Mouse (Mus musculus) embryonic facial prominence, embryonic 15.5 days (tissue): ENCODE results near the gene Pnmal2. TPM values are rescaled to one million over a fixed set of nuclear protein-coding genes. Genes with fewer than 3 reads are reported as not detected.

ENCODE experiments used
- ATAC-seq: fragments of 200-750 bp; cut with Nextera tagmentation; 2 replicates; pipeline ENCODE4 v1.8.0; 2017; ENCODE audit warnings: low read depth, moderate TSS enrichment; ENCODE audit not compliant: insufficient number of reproducible peaks, low FRiP score, low TSS enrichment
- H3K27ac ChIP-seq: fragments of 300-500 bp; sonication (generic); replicated peaks from 2 replicates; pipeline ENCODE4 v1.5.1; 2015; ENCODE audit warnings: mild to moderate bottlenecking, inconsistent platforms
- H3K27me3 ChIP-seq: fragments of 300-500 bp; sonication (generic); 2 replicates; pipeline ENCODE4 v1.6.1; 2015; ENCODE audit warnings: inconsistent platforms
- H3K36me3 ChIP-seq: fragments of 300-500 bp; sonication (generic); 2 replicates; pipeline ENCODE4 v1.6.1; 2015; ENCODE audit warnings: mild to moderate bottlenecking, inconsistent platforms
- H3K4me1 ChIP-seq: fragments of 300-500 bp; sonication (generic); 2 replicates; pipeline ENCODE4 v1.6.1; 2015; ENCODE audit warnings: inconsistent platforms
- H3K4me2 ChIP-seq: fragments of 300-500 bp; sonication (generic); replicated peaks from 2 replicates; pipeline ENCODE4 v1.6.1; 2015; ENCODE audit warnings: mild to moderate bottlenecking, inconsistent platforms
- H3K4me3 ChIP-seq: fragments of 300-500 bp; sonication (generic); replicated peaks from 2 replicates; pipeline ENCODE4 v1.5.1; 2015; ENCODE audit warnings: mild to moderate bottlenecking, inconsistent platforms
- H3K9ac ChIP-seq: fragments of 300-500 bp; sonication (generic); 2 replicates; pipeline ENCODE4 v1.6.1; 2015; ENCODE audit warnings: inconsistent platforms
- H3K9me3 ChIP-seq: fragments of 300-500 bp; sonication (generic); replicated peaks from 2 replicates; pipeline ENCODE4 v1.6.1; 2016; ENCODE audit warnings: inconsistent platforms
- WGBS: fragments of 180-500 bp; shearing (Covaris S2); methylation state at CpG from one replicate; pipeline ENCODE4 v1.1.7; 2015; 5-methylcytosine and 5-hydroxymethylcytosine counted together
- polyA plus RNA-seq: library from polyadenylated mRNA; unstranded; fragments of >200 nt; fragmentation: Nextera tagmentation; extraction: Ambion mirVana; gene quantifications from 2 replicates; pipeline ENCODE4 v1.2.1, GENCODE M21; 2015

Gene Pnmal2
- polyA plus RNA-seq, 1 experiment from 2014 or later = 22.4 TPM

- no peaks in the 10 kb centered on the region for H3K36me3 ChIP-seq
- ATAC-seq = no peak
- no peaks in the 10 kb centered on the region for H3K27me3 ChIP-seq
- H3K9me3 ChIP-seq = no peaks in the 10 kb centered on the region
- H3K4me3 ChIP-seq = no peak overlapping the region
- peak overlapping the region; percentile 92 for H3K27ac ChIP-seq
- no peak overlapping the region for H3K9ac ChIP-seq
- WGBS = 15% methylated on average over 15 of the region's 15 CpGs
- peaks cover 54% of the 10 kb centered on the region for H3K4me1 ChIP-seq
- H3K4me2 ChIP-seq = peak overlapping the region; percentile 25
Observed at GRCm38 (mm10) chr7:16990006-16990744, 45.7 kb downstream of the Pnmal2 start.

GRCm38 (mm10) chr7:16991681-16992450 is 47.4 kb downstream of the Pnmal2 start:
- peak; percentile 70 for ATAC-seq
- no peak overlapping the region; the same call in 1 of the 2 replicates for H3K4me3 ChIP-seq
- no peaks in the 10 kb centered on the region for H3K36me3 ChIP-seq
- no peaks in the 10 kb centered on the region for H3K27me3 ChIP-seq
- no peaks in the 10 kb centered on the region for H3K9me3 ChIP-seq
- peak overlapping the region; percentile 92 for H3K27ac ChIP-seq
- 41% methylated on average over 18 of the region's 18 CpGs for WGBS
- peaks cover 71% of the 10 kb centered on the region for H3K4me1 ChIP-seq
- peak overlapping the region; percentile 31 for H3K4me2 ChIP-seq
- H3K9ac ChIP-seq = no peak overlapping the region

- H3K4me1 ChIP-seq = peaks cover 72% of the 10 kb centered on the region
Observed at GRCm38 (mm10) chr7:16992451-16992807, 47.9 kb downstream of the Pnmal2 start, which contains the start of gene Ccdc8. Gene Ccdc8, plus strand, starts transcription at chr7:16992708.

GRCm38 (mm10) chr7:16993651-16994399 is 49.3 kb downstream of the Pnmal2 start:
- H3K4me3 ChIP-seq = peak overlapping the region; percentile 68
- peak; percentile 94 for ATAC-seq
- H3K36me3 ChIP-seq = peaks cover 12% of the 10 kb centered on the region
- no peaks in the 10 kb centered on the region for H3K27me3 ChIP-seq
- H3K27ac ChIP-seq = peak overlapping the region; percentile 92
- H3K9ac ChIP-seq = peak overlapping the region; percentile 70
- peaks cover 65% of the 10 kb centered on the region for H3K4me1 ChIP-seq
- H3K9me3 ChIP-seq = no peaks in the 10 kb centered on the region
- under 1% methylated on average over 27 of the region's 27 CpGs for WGBS
- peak overlapping the region; percentile 65 for H3K4me2 ChIP-seq

More at GRCm38 (mm10) chr7:16992451-16992807, 47.9 kb downstream of the Pnmal2 start, which contains the start of gene Ccdc8:
- Histone ChIP-seq H3K4me3 (peak within 1 kb of the TSS; percentile 68), H3K9ac (no peak within 1 kb of the TSS), H3K27ac (peak within 1 kb of the TSS; percentile 92), H3K9me3 (no peaks in the 10 kb centered on the region), H3K36me3 (peaks cover 5% of the 10 kb centered on the region; the same call in 1 of the 2 replicates), H3K27me3 (no peaks in the 10 kb centered on the region), H3K4me2 (peak within 1 kb of the TSS; percentile 65)
- no peak for ATAC-seq
- WGBS = 92% methylated on average over 5 of the region's 5 CpGs

GRCm38 (mm10) chr7:16994400-16994799 is 49.9 kb downstream of the Pnmal2 start:
- H3K27ac ChIP-seq = peak overlapping the region; percentile 92
- H3K36me3 ChIP-seq = peaks cover 15% of the 10 kb centered on the region
- no peaks in the 10 kb centered on the region for H3K9me3 ChIP-seq
- H3K27me3 ChIP-seq = no peaks in the 10 kb centered on the region
- H3K4me2 ChIP-seq = peak overlapping the region; percentile 65
- ATAC-seq = no peak
- peak overlapping the region; percentile 70 for H3K9ac ChIP-seq
- peak overlapping the region; percentile 68 for H3K4me3 ChIP-seq
- 3% methylated on average over 20 of the region's 20 CpGs for WGBS
- peaks cover 66% of the 10 kb centered on the region for H3K4me1 ChIP-seq

- H3K27ac ChIP-seq = no peak overlapping the region
- H3K4me3 ChIP-seq = peak overlapping the region; percentile 68
- H3K9me3 ChIP-seq = no peaks in the 10 kb centered on the region
- peaks cover 25% of the 10 kb centered on the region for H3K36me3 ChIP-seq
- peak overlapping the region; percentile 70 for H3K9ac ChIP-seq
- no peak for ATAC-seq
- no peaks in the 10 kb centered on the region for H3K27me3 ChIP-seq
- peaks cover 60% of the 10 kb centered on the region for H3K4me1 ChIP-seq
- WGBS = 81% methylated on average over 4 of the region's 4 CpGs
- H3K4me2 ChIP-seq = peak overlapping the region; percentile 65
Observed at GRCm38 (mm10) chr7:16995345-16995744, 50.9 kb downstream of the Pnmal2 start.

Other genes starting within 250 kb of the Pnmal2 start
- not detected in 2 replicates for gene Ceacam9, start 222.8 kb upstream of the Pnmal2 start, polyA plus RNA-seq
- 273 and 275 TPM in 2 replicates for gene Ap2s1, start 206.3 kb upstream of the Pnmal2 start, polyA plus RNA-seq
- 34.5 and 35.5 TPM in 2 replicates for gene Slc1a5, start 163.3 kb upstream of the Pnmal2 start, polyA plus RNA-seq
- gene Strn4, start 128.8 kb upstream of the Pnmal2 start, polyA plus RNA-seq = 108 and 114 TPM in 2 replicates
- 27.8 and 30.3 TPM in 2 replicates for gene Fkrp, start 128.0 kb upstream of the Pnmal2 start, polyA plus RNA-seq
- 22.1 and 23.0 TPM in 2 replicates for gene Prkd2, start 101.8 kb upstream of the Pnmal2 start, polyA plus RNA-seq
- gene Dact3, start 69.4 kb upstream of the Pnmal2 start, polyA plus RNA-seq = 5.4 and 6.3 TPM in 2 replicates
- gene Gng8, start 52.9 kb upstream of the Pnmal2 start, polyA plus RNA-seq = 27.8 and 36.3 TPM in 2 replicates
- gene Ptgir, start 38.2 kb upstream of the Pnmal2 start, polyA plus RNA-seq = 2.5 and 3.1 TPM in 2 replicates
- 117 and 138 TPM in 2 replicates for gene Calm3, start 20.6 kb upstream of the Pnmal2 start, polyA plus RNA-seq
- 1.8 and 2.9 TPM in 2 replicates for gene Pnmal1, start 15.0 kb downstream of the Pnmal2 start, polyA plus RNA-seq
- 0.28 and 0.32 TPM in 2 replicates for gene Gm42372, start 38.4 kb downstream of the Pnmal2 start, polyA plus RNA-seq
- gene Ccdc8, start 48.0 kb downstream of the Pnmal2 start, polyA plus RNA-seq = 41.5 and 43.9 TPM in 2 replicates
- gene Ppp5c, start 83.2 kb downstream of the Pnmal2 start, polyA plus RNA-seq = 112 and 113 TPM in 2 replicates
- gene Hif3a, start 117.7 kb downstream of the Pnmal2 start, polyA plus RNA-seq = 27.9 and 31.2 TPM in 2 replicates
- 0.11 and 0.13 TPM in 2 replicates for gene Psg16, start 129.4 kb downstream of the Pnmal2 start, polyA plus RNA-seq
- not detected in 2 replicates for gene Ceacam3, start 205.6 kb downstream of the Pnmal2 start, polyA plus RNA-seq